Mouse (Mus musculus) liver, embryonic 16.5 days (tissue): ENCODE measurements around the gene Cdh24. TPM values are rescaled to one million over a fixed set of nuclear protein-coding genes. Genes with fewer than 3 reads are reported as not detected.

Source experiments
- ATAC-seq: fragments of 200-750 bp; cut with Nextera tagmentation; 2 replicates; pipeline ENCODE4 v1.8.0; 2017; ENCODE audit warnings: low read depth, mild to moderate bottlenecking, moderate number of reproducible peaks, moderate library complexity
- H3K27ac ChIP-seq: fragments of 300-500 bp; sonication (generic); 2 replicates; pipeline ENCODE4 v1.5.1; 2014; ENCODE audit warnings: mild to moderate bottlenecking, low read length
- H3K27me3 ChIP-seq: fragments of 300-500 bp; sonication (generic); 2 replicates; pipeline ENCODE4 v1.6.1; 2014; ENCODE audit warnings: low read depth, low read length, mixed read lengths; ENCODE audit not compliant: control insufficient read depth, insufficient read depth
- H3K36me3 ChIP-seq: fragments of 300-500 bp; sonication (generic); 2 replicates; pipeline ENCODE4 v1.6.1; 2014; ENCODE audit warnings: mild to moderate bottlenecking; ENCODE audit not compliant: control insufficient read depth, insufficient read depth
- H3K4me1 ChIP-seq: fragments of 300-500 bp; sonication (generic); 2 replicates; pipeline ENCODE4 v1.6.1; 2014; ENCODE audit warnings: low read depth, low read length, mixed read lengths; ENCODE audit not compliant: control insufficient read depth
- H3K4me2 ChIP-seq: fragments of 300-500 bp; sonication (generic); 2 replicates; pipeline ENCODE4 v1.6.1; 2014; ENCODE audit warnings: low read depth, low read length, mixed read lengths
- H3K4me3 ChIP-seq: fragments of 300-500 bp; sonication (generic); 2 replicates; pipeline ENCODE4 v1.5.1; 2014; ENCODE audit warnings: low read depth, mild to moderate bottlenecking, low read length
- H3K9ac ChIP-seq: fragments of 300-500 bp; sonication (generic); 2 replicates; pipeline ENCODE4 v1.6.1; 2014; ENCODE audit warnings: low read depth, low read length
- H3K9me3 ChIP-seq: fragments of 300-500 bp; sonication (generic); replicated peaks from 2 replicates; pipeline ENCODE4 v1.6.1; 2016; ENCODE audit warnings: low read length; ENCODE audit not compliant: control insufficient read depth
- WGBS: fragments of 180-500 bp; shearing (Covaris S2); extraction: QIAGEN DNeasy Blood & Tissue Kit; methylation state at CpG from one replicate; pipeline ENCODE4 v1.1.7; 2014; ENCODE audit not compliant: insufficient replicate concordance; 5-methylcytosine and 5-hydroxymethylcytosine counted together
- polyA plus RNA-seq: library from polyadenylated mRNA; unstranded; fragments of >200 nt; fragmentation: Nextera tagmentation; extraction: Ambion mirVana; gene quantifications from 2 replicates; pipeline ENCODE4 v1.2.1, GENCODE M21; 2015

Gene Cdh24
- 0.13 and 0.25 TPM in 2 replicates for polyA plus RNA-seq

DNA sequence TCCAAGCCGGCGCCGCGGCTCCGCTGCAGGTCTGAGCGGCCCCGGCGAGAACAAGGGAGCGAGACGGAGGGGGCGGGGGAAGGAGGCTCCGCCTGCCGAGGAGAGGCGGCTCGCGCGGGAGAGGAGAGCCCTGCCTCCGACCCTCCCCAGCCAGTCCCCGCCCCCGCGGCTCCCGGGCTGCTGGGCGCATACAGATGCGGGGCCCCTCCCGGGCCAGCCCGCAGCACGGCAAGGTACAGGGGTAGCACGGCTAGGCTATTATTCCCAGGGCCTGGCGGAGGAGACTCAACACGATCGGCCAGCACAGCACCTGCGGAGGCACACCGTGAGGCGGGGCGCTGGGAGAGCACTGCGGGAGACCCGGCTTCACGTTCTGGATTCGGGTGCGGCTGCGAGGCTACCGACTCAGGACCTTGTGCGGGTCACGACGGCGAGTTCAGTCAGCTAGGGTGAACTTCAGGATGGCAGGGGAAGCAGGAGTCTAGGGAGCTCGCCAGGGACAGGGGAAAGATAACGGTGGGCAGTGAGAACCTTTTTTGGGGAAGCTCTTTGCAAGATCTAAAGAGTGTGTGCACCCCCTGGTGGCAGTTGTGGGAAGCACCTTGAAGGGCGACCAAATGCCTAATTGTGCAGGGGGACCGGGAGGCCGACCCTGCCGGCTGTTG is at the start of gene Cdh24:
Cdh24 (minus strand) TSS at position 60 of the 665 bp plus-strand sequence.
- H3K27ac ChIP-seq, result no peak within 1 kb of the TSS
- under 1% methylated on average over 46 of the region's 52 CpGs for WGBS
- H3K36me3 ChIP-seq, result peaks cover 42% of the 10 kb centered on the region
- H3K9me3 ChIP-seq, result no peaks in the 10 kb centered on the region
- peaks cover 7% of the 10 kb centered on the region; the same call in 1 of the 2 replicates for H3K4me1 ChIP-seq
- H3K27me3 ChIP-seq, result peaks cover 19% of the 10 kb centered on the region
- H3K4me3 ChIP-seq, result peak within 1 kb of the TSS; percentile 62
- H3K4me2 ChIP-seq, result peak within 1 kb of the TSS; percentile 79
- H3K9ac ChIP-seq, result peak within 1 kb of the TSS; percentile 76
- peak; percentile 95 for ATAC-seq

DNA sequence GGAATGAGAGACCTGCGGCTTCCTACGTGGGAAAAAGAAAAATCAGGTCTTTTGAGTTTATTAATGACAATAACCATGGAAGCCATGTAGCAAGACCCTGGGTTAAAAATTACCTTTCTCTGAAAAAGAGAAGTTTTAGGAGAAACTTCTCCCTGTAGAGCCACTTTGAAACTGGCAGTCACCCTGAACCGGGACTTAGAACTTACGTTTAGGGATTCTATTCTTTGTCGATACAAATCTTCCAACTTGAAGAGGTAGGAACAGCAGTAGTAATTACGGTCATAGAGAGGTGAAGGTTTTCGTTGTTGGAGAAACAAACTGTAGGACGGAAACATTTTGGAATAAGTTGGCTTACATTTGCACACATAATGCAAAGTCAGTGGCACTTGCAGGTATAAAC is 46.1 kb upstream of the Cdh24 start:
- H3K27me3 ChIP-seq, result no peaks in the 10 kb centered on the region
- peak overlapping the region; percentile 78 for H3K4me2 ChIP-seq
- peaks cover 17% of the 10 kb centered on the region for H3K4me1 ChIP-seq
- H3K9me3 ChIP-seq, result no peaks in the 10 kb centered on the region
- H3K27ac ChIP-seq, result peak overlapping the region; percentile 100
- WGBS, result 3% methylated on average over 8 of the region's 8 CpGs
- ATAC-seq, result no peak
- H3K4me3 ChIP-seq, result peak overlapping the region; percentile 79
- H3K36me3 ChIP-seq, result peaks cover 24% of the 10 kb centered on the region
- peak overlapping the region; percentile 98 for H3K9ac ChIP-seq

DNA sequence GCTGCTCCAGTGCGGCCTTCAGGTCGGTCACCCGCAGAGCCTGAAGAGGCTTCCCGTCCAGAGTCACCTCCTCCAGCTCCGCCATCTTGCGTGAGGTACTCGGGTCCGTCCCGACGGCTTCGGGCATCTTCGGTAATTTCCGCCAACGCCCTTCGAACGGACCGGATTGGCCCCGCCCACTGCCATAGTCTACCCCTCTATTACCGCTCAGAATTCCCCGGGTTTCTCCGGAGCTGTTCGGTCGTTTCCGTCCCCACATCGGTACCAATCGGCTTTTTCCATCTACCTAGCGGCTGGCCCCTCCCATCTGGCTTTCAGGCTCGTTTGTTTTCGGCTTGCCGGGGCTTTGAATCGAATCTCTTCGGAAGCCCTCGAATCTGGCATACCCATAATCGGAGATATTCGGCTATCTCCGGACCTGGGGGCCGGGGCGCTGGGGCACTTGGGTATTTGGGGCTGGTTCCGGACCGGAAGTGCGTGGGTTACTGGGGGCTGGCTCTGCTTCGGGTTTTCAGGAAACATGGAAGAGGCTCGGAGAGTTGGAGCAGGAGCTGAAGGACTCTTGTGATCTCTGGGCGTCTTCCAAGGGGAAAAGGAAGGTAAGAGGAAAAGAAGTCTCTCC is 45.5 kb upstream of the Cdh24 start, which contains the start of gene Acin1:
Acin1 (minus strand) TSS at position 410 of the 622 bp plus-strand sequence.
- Histone ChIP-seq H3K9me3 (no peaks in the 10 kb centered on the region), H3K36me3 (peaks cover 24% of the 10 kb centered on the region), H3K27ac (peak within 1 kb of the TSS; percentile 100), H3K27me3 (no peaks in the 10 kb centered on the region), H3K4me3 (peak within 1 kb of the TSS; percentile 79), H3K9ac (peak within 1 kb of the TSS; percentile 98), H3K4me1 (peaks cover 23% of the 10 kb centered on the region), H3K4me2 (peak within 1 kb of the TSS; percentile 78)
- WGBS, result under 1% methylated on average over 44 of the region's 44 CpGs
- ATAC-seq, result peak; percentile 87

DNA sequence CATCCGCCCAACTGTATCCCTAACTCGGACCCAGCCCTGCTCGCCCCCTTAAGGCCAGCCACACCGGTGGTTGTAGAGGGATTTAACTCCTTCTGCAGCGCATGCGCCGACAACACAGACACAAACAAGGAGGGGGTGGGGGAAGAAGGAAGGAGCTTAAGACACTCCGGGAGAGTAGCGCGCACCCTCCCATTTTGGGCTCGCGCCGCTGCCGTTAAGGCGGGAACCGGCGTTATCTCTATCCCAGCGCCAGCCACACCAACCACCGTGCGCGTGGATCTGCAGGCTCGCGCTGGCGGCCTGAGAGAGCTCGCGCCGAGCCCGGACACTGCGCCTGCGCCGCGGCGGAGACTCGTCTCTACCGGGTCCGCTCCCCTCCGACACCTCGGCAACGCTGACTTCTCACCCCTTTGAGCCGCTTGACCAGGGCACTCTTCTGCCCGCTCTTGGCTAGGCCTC is 44.9 kb upstream of the Cdh24 start, which contains the start of gene 1700123O20Rik:
1700123O20Rik (plus strand) TSS at position 154 of the 459 bp plus-strand sequence.
- ATAC-seq, result peak; percentile 83
- under 1% methylated on average over 41 of the region's 41 CpGs for WGBS
- peak within 1 kb of the TSS; percentile 98 for H3K9ac ChIP-seq
- peaks cover 24% of the 10 kb centered on the region for H3K36me3 ChIP-seq
- no peaks in the 10 kb centered on the region for H3K9me3 ChIP-seq
- peak within 1 kb of the TSS; percentile 79 for H3K4me3 ChIP-seq
- H3K27me3 ChIP-seq, result no peaks in the 10 kb centered on the region
- H3K4me2 ChIP-seq, result peak within 1 kb of the TSS; percentile 78
- H3K4me1 ChIP-seq, result peaks cover 23% of the 10 kb centered on the region
- peak within 1 kb of the TSS; percentile 100 for H3K27ac ChIP-seq

DNA sequence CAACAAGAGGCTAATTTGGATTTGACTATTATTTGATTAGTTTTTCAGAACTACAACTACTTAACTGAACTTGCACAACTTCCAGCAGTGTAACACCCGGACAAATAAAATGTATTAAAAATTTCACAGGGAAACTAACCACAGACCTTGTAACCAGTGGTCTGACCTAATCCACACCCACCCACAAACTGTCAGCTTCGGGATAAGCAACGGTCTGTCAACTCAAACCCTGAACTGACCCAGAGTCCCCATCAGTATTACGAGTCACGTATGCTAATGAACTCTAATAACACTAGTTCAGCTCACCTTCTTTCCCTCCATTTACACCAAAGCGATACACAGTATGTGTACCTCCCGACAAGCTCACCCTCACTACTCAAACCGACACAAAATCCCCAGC is 44.3 kb upstream of the Cdh24 start:
- Histone ChIP-seq H3K27me3 (no peaks in the 10 kb centered on the region), H3K27ac (peak overlapping the region; percentile 100), H3K36me3 (peaks cover 18% of the 10 kb centered on the region), H3K4me3 (peak overlapping the region; percentile 79), H3K9ac (peak overlapping the region; percentile 98), H3K4me1 (peaks cover 23% of the 10 kb centered on the region), H3K9me3 (no peaks in the 10 kb centered on the region), H3K4me2 (peak overlapping the region; percentile 78)
- peak; percentile 2; the same call in 1 of the 2 replicates for ATAC-seq
- WGBS, result 1% methylated on average over 8 of the region's 8 CpGs

DNA sequence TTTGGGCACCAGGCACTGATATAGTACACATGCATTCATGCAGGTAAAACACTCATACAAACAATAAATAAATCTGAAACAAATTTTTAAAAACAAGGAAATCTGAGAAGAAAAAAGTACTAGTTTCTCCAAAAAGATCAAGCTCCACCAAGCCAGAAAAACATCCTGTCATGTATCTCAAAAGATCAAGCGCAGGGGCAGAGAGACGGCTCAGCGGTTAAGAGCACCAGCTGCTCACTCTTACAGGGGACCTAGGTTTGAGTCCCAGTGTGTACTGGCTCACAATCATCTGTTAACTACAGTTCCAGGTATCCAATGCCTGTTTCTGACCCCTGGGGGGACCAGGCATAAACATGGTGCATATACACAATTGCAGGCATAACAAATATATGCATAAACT is 41.2 kb upstream of the Cdh24 start:
- ATAC-seq, result no peak
- no peak overlapping the region; the same call in 1 of the 2 replicates for H3K9ac ChIP-seq
- H3K4me2 ChIP-seq, result no peak overlapping the region
- no peak overlapping the region for H3K27ac ChIP-seq
- peaks cover 12% of the 10 kb centered on the region for H3K4me1 ChIP-seq
- H3K27me3 ChIP-seq, result no peaks in the 10 kb centered on the region
- no peak overlapping the region for H3K4me3 ChIP-seq
- WGBS, result 69% methylated on average over 3 of the region's 3 CpGs
- H3K9me3 ChIP-seq, result no peaks in the 10 kb centered on the region
- H3K36me3 ChIP-seq, result peaks cover 20% of the 10 kb centered on the region

DNA sequence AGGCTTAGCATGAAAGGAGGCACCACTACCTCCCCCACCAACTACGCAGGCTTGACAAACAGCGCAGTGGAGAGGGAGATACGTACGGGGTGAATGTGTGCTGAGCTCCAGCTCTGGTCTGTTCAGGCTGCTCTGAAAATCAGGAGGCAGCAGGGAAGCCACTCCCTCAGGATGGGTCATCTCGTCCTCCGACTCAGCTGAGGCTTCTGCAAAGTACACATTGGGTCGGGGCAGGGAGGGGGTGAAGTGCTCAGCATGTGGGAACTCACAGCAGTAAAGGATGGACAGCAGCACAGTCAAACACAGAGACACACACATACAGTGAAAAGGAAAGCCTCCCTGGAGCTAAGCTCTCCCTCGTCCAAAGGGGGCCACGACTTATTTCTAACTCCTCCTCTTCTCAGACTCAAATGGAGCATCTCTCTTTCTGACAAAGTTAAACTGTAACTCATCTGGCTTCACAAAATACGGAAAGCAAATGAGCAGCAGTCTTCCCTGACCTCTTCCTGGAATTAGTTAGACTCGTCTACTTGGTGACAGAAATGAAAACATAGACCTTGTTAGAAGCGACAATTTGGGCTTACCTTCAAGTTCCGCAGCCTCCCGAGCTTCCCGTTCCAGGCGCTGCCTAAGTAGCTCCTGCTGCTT is 37.6 kb upstream of the Cdh24 start:
- peak overlapping the region; percentile 13; the same call in 1 of the 2 replicates for H3K4me2 ChIP-seq

DNA sequence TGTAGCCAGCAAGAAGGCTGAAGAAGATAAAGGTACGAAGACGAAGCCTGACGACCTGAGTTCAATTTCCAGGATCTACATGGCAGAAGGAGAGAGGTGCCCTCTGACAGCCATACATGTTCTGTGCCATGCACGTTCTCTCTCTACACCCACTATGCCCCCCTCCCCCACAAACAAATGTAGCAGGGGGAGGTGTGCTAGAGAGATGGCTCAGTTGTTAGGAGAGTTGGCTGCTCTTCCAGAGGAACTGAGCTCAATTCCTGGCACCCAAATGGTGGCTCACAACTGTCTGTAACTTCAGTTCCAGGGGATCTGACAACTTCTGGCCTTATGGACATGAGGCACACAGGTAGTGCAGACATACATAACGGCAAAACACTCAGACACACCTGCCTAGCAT is 35.1 kb upstream of the Cdh24 start:
- peaks cover 34% of the 10 kb centered on the region for H3K36me3 ChIP-seq
- WGBS, result 80% methylated on average over 5 of the region's 5 CpGs
- no peak overlapping the region for H3K4me2 ChIP-seq

More for the DNA sequence above, 37.6 kb upstream of the Cdh24 start:
- WGBS, result 79% methylated on average over 16 of the region's 16 CpGs
- Histone ChIP-seq H3K36me3 (peaks cover 33% of the 10 kb centered on the region), H3K27ac (no peak overlapping the region), H3K9me3 (no peaks in the 10 kb centered on the region), H3K9ac (no peak overlapping the region), H3K4me3 (no peak overlapping the region), H3K27me3 (no peaks in the 10 kb centered on the region), H3K4me1 (peaks cover 8% of the 10 kb centered on the region)
- peak; percentile 88 for ATAC-seq

More for the DNA sequence above, 35.1 kb upstream of the Cdh24 start:
- Histone ChIP-seq H3K9me3 (no peaks in the 10 kb centered on the region), H3K4me3 (no peak overlapping the region), H3K27ac (no peak overlapping the region), H3K27me3 (no peaks in the 10 kb centered on the region), H3K4me1 (no peaks in the 10 kb centered on the region; the same call in 1 of the 2 replicates), H3K9ac (no peak overlapping the region)
- ATAC-seq, result no peak
